ENCODE assay signal across 25 mouse cellular contexts in genomic region chr3:23183393-23183792, GRCm38 (mm10).
"Had no signal": no experiment of that assay in that cellular context is flagged by ENCODE, and none has a peak within 500 bp of the region (broad histone marks: within the 10 kb centered on the region; RNA-seq: fewer than 3 reads in every experiment).

No protein-coding gene starts in this region.

- ATAC-seq: hindbrain, embryonic 16.5 days; inflammation-experienced regulatory T-cells, adult 6 months; intestine, embryonic 15.5 days; intestine, postnatal 0 days had no signal

- H3K4me1 ChIP-seq: heart, embryonic 12.5 days; hindbrain, embryonic 10.5 days; hindbrain, embryonic 12.5 days; intestine, embryonic 15.5 days; limb, embryonic 10.5 days; limb, embryonic 12.5 days; liver, embryonic 13.5 days had no signal

- H3K9ac ChIP-seq: heart, embryonic 12.5 days; hindbrain, embryonic 12.5 days; hindbrain, embryonic 14.5 days; intestine, embryonic 15.5 days; limb, embryonic 12.5 days; liver, embryonic 13.5 days had no signal

- H3K36me3 ChIP-seq: heart, embryonic 12.5 days; hindbrain, embryonic 10.5 days; hindbrain, embryonic 12.5 days; intestine, embryonic 15.5 days; limb, embryonic 10.5 days; limb, embryonic 12.5 days; liver, embryonic 13.5 days had no signal

- H3K27me3 ChIP-seq: heart, embryonic 12.5 days; hindbrain, embryonic 12.5 days; intestine, embryonic 15.5 days; limb, embryonic 12.5 days; liver, embryonic 13.5 days had no signal

- H3K4me2 ChIP-seq: heart, embryonic 12.5 days; hindbrain, embryonic 12.5 days; hindbrain, embryonic 14.5 days; intestine, embryonic 15.5 days; limb, embryonic 12.5 days; liver, embryonic 11.5 days; liver, embryonic 13.5 days had no signal

- H3K4me3 ChIP-seq: heart, adult 2 months; heart, embryonic 12.5 days; hindbrain, embryonic 10.5 days; hindbrain, embryonic 12.5 days; intestine, embryonic 15.5 days; layer of hippocampus, adult 2 months; left cerebral cortex, adult 2 months; limb, embryonic 10.5 days; limb, embryonic 12.5 days; liver, embryonic 13.5 days had no signal

- DNase-seq: gastrocnemius, postnatal 14 days; gastrocnemius, postnatal 36 days; heart, adult 11 months; heart, adult 2 months; heart, postnatal 10 days; heart, postnatal 4 days; kidney, adult 18-20 months; kidney, adult 8-10 months; kidney, postnatal 10 days; kidney, postnatal 25 days; liver; liver, embryonic 13.5 days had no signal

- H3K9me3 ChIP-seq: hindbrain, embryonic 12.5 days; intestine, embryonic 15.5 days; limb, embryonic 10.5 days; liver, embryonic 13.5 days had no signal

- H3K27ac ChIP-seq: heart, adult 2 months; hindbrain, embryonic 10.5 days; hindbrain, embryonic 12.5 days; hindbrain, embryonic 14.5 days; intestine, embryonic 15.5 days; layer of hippocampus, adult 2 months; left cerebral cortex, adult 2 months; limb, embryonic 10.5 days; limb, embryonic 12.5 days; liver, embryonic 13.5 days had no signal
